Mouse (Mus musculus): Measurements from ENCODE around the gene Rhbdd2. TPM values are rescaled to one million over a fixed set of nuclear protein-coding genes. Genes with fewer than 3 reads are reported as not detected.
A peak's percentile ranks its signal among the peaks of the same experiment; 100 is the strongest.

The Rhbdd2 gene
- polyA plus RNA-seq, 1 experiment from 2014 or later, result 62.5 TPM

DNA sequence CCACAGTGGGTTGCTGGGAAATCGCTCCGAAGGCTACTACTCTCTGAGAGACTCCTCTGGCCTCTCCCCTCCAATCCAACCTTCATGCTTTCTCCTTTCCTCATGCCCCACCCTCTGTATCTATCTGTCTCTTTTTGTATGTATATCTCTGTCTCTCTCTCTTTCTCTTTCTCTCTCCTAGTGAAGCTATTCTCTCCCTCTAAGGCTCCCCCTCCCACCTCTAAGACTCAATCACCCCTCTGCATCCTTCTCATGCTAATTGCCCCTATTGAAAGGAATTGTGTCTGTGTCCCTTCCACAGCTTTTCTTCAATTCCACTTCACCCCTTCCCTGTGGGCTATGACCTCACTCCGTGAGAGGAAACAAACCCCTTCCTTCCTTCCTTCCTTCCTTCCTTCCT, 3.0 kb upstream of the Rhbdd2 start:
- WGBS, result 90% methylated on average over 3 of the region's 3 CpGs
- Histone ChIP-seq H3K9me3 (replicated peaks) (no peaks in the 10 kb centered on the region), H3K4me3 (no peak overlapping the region), H3K27me3 (ENCODE audit: low read depth, poor library complexity, severe bottlenecking) (no peaks in the 10 kb centered on the region), H3K36me3 (no peaks in the 10 kb centered on the region), H3K4me1 (peaks cover 7% of the 10 kb centered on the region), H3K27ac (no peak overlapping the region)
- DNase-seq (ENCODE audit: low spot score), result no peak

DNA sequence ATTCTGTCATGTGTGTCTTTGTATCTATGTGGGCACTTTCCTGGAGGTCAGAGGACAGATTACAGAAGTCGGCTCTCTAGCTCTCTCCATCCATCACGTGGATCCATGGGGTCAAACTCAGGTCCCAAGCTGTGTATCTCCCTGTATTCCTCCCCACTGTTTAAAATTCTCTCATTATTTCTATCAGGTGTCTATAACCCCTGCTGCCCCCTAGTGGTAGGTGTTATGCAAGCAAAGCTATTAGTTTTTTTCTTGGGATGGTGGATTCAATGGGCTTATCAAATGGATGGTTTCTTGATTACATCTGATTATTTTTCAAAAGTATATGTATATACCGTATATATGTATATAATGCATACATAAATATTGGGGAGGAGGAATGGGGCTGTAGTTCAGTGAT, 1.8 kb upstream of the Rhbdd2 start:
- Histone ChIP-seq H3K36me3 (peaks cover 8% of the 10 kb centered on the region), H3K27me3 (ENCODE audit: low read depth, poor library complexity, severe bottlenecking) (no peaks in the 10 kb centered on the region), H3K4me3 (no peak overlapping the region), H3K4me1 (peaks cover 7% of the 10 kb centered on the region), H3K27ac (no peak overlapping the region), H3K9me3 (replicated peaks) (no peaks in the 10 kb centered on the region)
- 35% methylated on average over 3 of the region's 3 CpGs for WGBS
- DNase-seq (ENCODE audit: low spot score), result no peak

GRCm38 (mm10) chr5:135632797-135633144, 353 bp downstream of the Rhbdd2 start:
- Histone ChIP-seq H3K36me3 (peaks cover 30% of the 10 kb centered on the region), H3K9me3 (replicated peaks) (no peaks in the 10 kb centered on the region), H3K27me3 (ENCODE audit: low read depth, poor library complexity, severe bottlenecking) (no peaks in the 10 kb centered on the region), H3K4me1 (peaks cover 7% of the 10 kb centered on the region), H3K27ac (peak overlapping the region; percentile 97), H3K4me3 (peak overlapping the region; percentile 93)
- WGBS, result under 1% methylated on average over 21 of the region's 21 CpGs
- no peak for DNase-seq (ENCODE audit: low spot score)

DNA sequence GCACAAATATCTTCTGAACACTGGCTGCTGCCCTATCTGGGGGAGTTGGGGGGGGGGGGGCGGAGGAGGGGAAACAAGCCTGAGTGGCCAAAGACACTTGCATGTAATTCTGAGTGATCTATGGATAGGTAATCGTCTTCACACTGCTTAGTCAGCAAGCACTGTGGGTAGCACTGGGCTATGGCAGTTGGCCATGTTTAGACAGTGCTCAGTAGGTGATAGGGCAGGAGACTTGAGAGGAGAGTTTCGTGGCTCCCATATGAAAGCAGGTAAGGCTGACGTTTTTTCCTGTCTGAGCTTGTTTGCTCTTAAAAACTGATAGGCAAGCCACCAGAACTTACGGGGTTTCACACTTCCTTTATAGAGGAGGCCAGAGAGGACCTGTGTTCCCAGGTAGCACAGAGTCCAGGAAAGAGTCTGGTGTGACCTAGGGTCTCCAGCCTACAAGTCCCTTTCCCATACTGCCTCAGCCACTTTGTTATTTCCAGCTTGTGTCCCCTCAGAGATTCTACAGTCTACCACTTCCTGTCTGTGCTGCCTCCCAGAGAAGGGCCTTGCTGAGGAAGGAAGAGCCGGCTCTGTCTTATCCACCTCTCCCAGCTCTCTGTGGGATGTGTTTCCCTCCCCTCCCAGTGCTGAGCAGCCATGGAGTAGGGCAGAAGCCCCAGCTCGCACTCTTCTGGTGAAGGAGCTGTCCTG, 7.5 kb downstream of the Rhbdd2 start:
- no peak overlapping the region for H3K27ac ChIP-seq
- peaks cover 90% of the 10 kb centered on the region for H3K36me3 ChIP-seq
- H3K4me1 ChIP-seq, result no peaks in the 10 kb centered on the region
- H3K9me3 ChIP-seq (replicated peaks), result no peaks in the 10 kb centered on the region
- no peak for DNase-seq (ENCODE audit: low spot score)
- H3K4me3 ChIP-seq, result no peak overlapping the region
- no peaks in the 10 kb centered on the region for H3K27me3 ChIP-seq (ENCODE audit: low read depth, poor library complexity, severe bottlenecking)
- 90% methylated on average over 7 of the region's 7 CpGs for WGBS

- Histone ChIP-seq H3K4me3 (no peak overlapping the region), H3K9me3 (replicated peaks) (no peaks in the 10 kb centered on the region), H3K27me3 (ENCODE audit: low read depth, poor library complexity, severe bottlenecking) (no peaks in the 10 kb centered on the region), H3K4me1 (no peaks in the 10 kb centered on the region), H3K36me3 (peaks cover 84% of the 10 kb centered on the region), H3K27ac (no peak overlapping the region)
- no peak for DNase-seq (ENCODE audit: low spot score)
- WGBS, result 90% methylated on average over 6 of the region's 6 CpGs
Measured at GRCm38 (mm10) chr5:135640459-135640789, 8.0 kb downstream of the Rhbdd2 start.

GRCm38 (mm10) chr5:135641028-135641427, 8.6 kb downstream of the Rhbdd2 start:
- Histone ChIP-seq H3K4me1 (0 out of 2 replicates have a peak, but pooled peaks cover 3% of the 10 kb centered on the region), H3K4me3 (no peak overlapping the region), H3K9me3 (replicated peaks) (no peaks in the 10 kb centered on the region), H3K27ac (no peak overlapping the region), H3K36me3 (peaks cover 78% of the 10 kb centered on the region), H3K27me3 (ENCODE audit: low read depth, poor library complexity, severe bottlenecking) (no peaks in the 10 kb centered on the region)
- no peak for DNase-seq (ENCODE audit: low spot score)
- 95% methylated on average over 1 of the region's 1 CpGs for WGBS

GRCm38 (mm10) chr5:135642686-135643551, 10.5 kb downstream of the Rhbdd2 start:
- Histone ChIP-seq H3K4me1 (0 out of 2 replicates have a peak, but pooled peaks cover 3% of the 10 kb centered on the region), H3K36me3 (peaks cover 60% of the 10 kb centered on the region)
- WGBS, result 87% methylated on average over 10 of the region's 10 CpGs

DNA sequence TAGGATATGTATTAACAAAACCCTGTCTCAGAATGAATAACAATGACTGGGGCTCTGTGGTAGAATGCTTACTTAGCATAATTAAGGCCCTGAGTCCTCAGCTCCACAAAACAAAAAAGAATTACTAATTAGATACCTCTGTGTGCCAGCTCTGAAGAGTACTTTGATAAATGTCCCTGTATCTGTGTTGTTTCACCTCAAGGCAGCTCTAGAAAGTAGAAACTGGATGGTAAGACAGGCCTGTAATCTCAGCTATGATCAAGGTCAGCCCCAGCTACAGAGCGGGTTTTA, 11.1 kb downstream of the Rhbdd2 start:
- DNase-seq (ENCODE audit: low spot score), result no peak
- no peaks in the 10 kb centered on the region for H3K27me3 ChIP-seq (ENCODE audit: low read depth, poor library complexity, severe bottlenecking)
- H3K4me3 ChIP-seq, result no peak overlapping the region
- H3K9me3 ChIP-seq (replicated peaks), result no peaks in the 10 kb centered on the region
- H3K27ac ChIP-seq, result no peak overlapping the region
- 0 out of 2 replicates have a peak, but pooled peaks cover 3% of the 10 kb centered on the region for H3K4me1 ChIP-seq
- WGBS, result 93% methylated on average over 1 of the region's 1 CpGs
- H3K36me3 ChIP-seq, result peaks cover 54% of the 10 kb centered on the region

More at GRCm38 (mm10) chr5:135642686-135643551, 10.5 kb downstream of the Rhbdd2 start:
- Histone ChIP-seq H3K27me3 (ENCODE audit: low read depth, poor library complexity, severe bottlenecking) (no peaks in the 10 kb centered on the region), H3K27ac (peak overlapping the region; percentile 12; the same call in 1 of the 2 replicates), H3K9me3 (replicated peaks) (no peaks in the 10 kb centered on the region), H3K4me3 (no peak overlapping the region)
- no peak for DNase-seq (ENCODE audit: low spot score)

- Histone ChIP-seq H3K36me3 (peaks cover 50% of the 10 kb centered on the region), H3K9me3 (replicated peaks) (no peaks in the 10 kb centered on the region), H3K4me3 (no peak overlapping the region), H3K27ac (no peak overlapping the region), H3K27me3 (ENCODE audit: low read depth, poor library complexity, severe bottlenecking) (no peaks in the 10 kb centered on the region), H3K4me1 (0 out of 2 replicates have a peak, but pooled peaks cover 3% of the 10 kb centered on the region)
- DNase-seq (ENCODE audit: low spot score), result no peak
- 89% methylated on average over 8 of the region's 8 CpGs for WGBS
Measured at GRCm38 (mm10) chr5:135643869-135644268, 11.5 kb downstream of the Rhbdd2 start.

DNA sequence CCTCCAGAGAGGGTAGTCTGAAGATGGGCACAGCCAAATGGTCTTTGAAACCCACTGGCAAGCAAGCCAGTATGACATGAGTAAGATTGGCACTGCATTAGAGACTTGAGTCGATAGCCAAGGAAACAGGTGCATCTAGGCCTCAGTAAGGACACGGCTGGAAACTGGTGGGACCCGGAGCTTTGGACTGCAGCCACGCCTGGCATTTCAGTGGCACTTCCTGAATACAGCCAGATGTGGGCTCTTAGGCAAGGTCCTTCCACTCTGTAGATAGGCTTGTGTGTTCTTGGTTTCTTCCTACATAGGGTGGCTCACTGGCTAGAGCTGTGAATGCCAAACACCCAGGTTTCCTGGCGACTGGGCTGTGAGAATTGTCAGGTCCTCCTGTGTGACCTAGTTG, 12.9 kb downstream of the Rhbdd2 start:
- no peak for DNase-seq (ENCODE audit: low spot score)
- WGBS, result 87% methylated on average over 5 of the region's 5 CpGs
- Histone ChIP-seq H3K9me3 (replicated peaks) (no peaks in the 10 kb centered on the region), H3K27ac (0 out of 2 replicates have a peak overlapping the region, but pooled peaks have one; percentile 19), H3K4me1 (0 out of 2 replicates have a peak, but pooled peaks cover 3% of the 10 kb centered on the region), H3K4me3 (no peak overlapping the region), H3K27me3 (ENCODE audit: low read depth, poor library complexity, severe bottlenecking) (no peaks in the 10 kb centered on the region), H3K36me3 (peaks cover 35% of the 10 kb centered on the region)

- Histone ChIP-seq H3K27me3 (ENCODE audit: low read depth, poor library complexity, severe bottlenecking) (no peaks in the 10 kb centered on the region), H3K27ac (no peak overlapping the region), H3K4me3 (no peak overlapping the region), H3K4me1 (0 out of 2 replicates have a peak, but pooled peaks cover 3% of the 10 kb centered on the region), H3K9me3 (replicated peaks) (no peaks in the 10 kb centered on the region), H3K36me3 (peaks cover 28% of the 10 kb centered on the region)
- DNase-seq (ENCODE audit: low spot score), result no peak
- WGBS, result 88% methylated on average over 6 of the region's 6 CpGs
Measured at GRCm38 (mm10) chr5:135646038-135646437, 13.6 kb downstream of the Rhbdd2 start.

DNA sequence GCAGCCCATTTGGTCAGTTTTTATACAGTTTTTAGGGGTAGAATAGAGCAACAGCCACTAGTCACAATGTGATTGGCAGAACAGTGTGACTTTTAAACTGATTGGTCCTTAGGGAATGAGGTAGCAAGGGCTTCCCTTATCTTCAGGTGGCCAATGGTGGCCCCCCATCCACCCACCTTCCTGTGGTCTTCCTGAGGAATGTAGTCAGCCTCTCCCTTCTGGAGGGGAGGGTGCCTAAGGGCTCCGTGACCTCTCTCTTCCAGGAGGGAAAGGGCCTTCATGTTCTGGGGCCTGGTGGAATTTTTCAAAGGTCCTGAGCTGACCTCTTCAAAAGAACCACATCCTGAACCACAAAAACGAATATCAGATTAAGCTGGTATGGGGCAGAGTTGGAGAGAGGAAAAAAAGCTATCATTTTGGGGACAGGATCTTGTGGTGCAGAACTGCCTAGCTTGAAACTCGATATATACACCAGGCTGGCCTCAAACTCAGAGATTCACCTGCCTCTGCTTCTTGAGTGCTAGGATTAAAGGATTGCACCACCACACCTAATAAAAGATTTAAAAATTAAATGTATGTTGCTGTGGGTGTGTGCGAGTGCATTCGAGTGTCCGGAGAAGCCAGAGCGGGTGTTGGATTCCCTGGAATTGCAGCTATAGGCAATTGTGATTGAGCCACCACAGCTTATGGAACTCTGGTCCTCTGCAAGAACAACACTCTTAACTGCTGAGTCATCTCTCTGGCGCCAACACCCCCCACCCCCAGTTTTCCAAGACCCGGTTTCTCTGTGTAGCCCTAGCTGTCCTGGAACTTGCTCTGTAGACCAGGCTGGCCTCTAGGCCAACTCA, 16.3 kb downstream of the Rhbdd2 start:
- H3K36me3 ChIP-seq, result peaks cover 8% of the 10 kb centered on the region
- WGBS, result 84% methylated on average over 9 of the region's 9 CpGs

GRCm38 (mm10) chr5:135649309-135649633, 16.9 kb downstream of the Rhbdd2 start:
- WGBS, result 91% methylated on average over 1 of the region's 1 CpGs
- DNase-seq (ENCODE audit: low spot score), result no peak
- H3K9me3 ChIP-seq (replicated peaks), result no peaks in the 10 kb centered on the region
- no peaks in the 10 kb centered on the region for H3K27me3 ChIP-seq (ENCODE audit: low read depth, poor library complexity, severe bottlenecking)
- H3K27ac ChIP-seq, result no peak overlapping the region
- H3K4me3 ChIP-seq, result no peak overlapping the region
- 0 out of 2 replicates have a peak, but pooled peaks cover 2% of the 10 kb centered on the region for H3K36me3 ChIP-seq
- peaks cover 15% of the 10 kb centered on the region for H3K4me1 ChIP-seq

More for the DNA sequence above, 16.3 kb downstream of the Rhbdd2 start:
- Histone ChIP-seq H3K27me3 (ENCODE audit: low read depth, poor library complexity, severe bottlenecking) (no peaks in the 10 kb centered on the region), H3K27ac (no peak overlapping the region), H3K4me1 (peaks cover 15% of the 10 kb centered on the region), H3K9me3 (replicated peaks) (no peaks in the 10 kb centered on the region), H3K4me3 (no peak overlapping the region)
- DNase-seq (ENCODE audit: low spot score), result no peak
